Mouse (Mus musculus) forebrain, embryonic 14.5 days (tissue): ENCODE results near the gene Hoxa9. TPM values are rescaled to one million over a fixed set of nuclear protein-coding genes. Genes with fewer than 3 reads are reported as not detected.

ENCODE experiments used
- ATAC-seq: fragments of 200-750 bp; cut with Nextera tagmentation; 2 replicates; pipeline ENCODE4 v1.8.0; 2017; ENCODE audit warnings: mild to moderate bottlenecking, moderate library complexity
- DNase-seq: peaks from one replicate; pipeline ENCODE4 v3.0.0-alpha.2; 2015; ENCODE audit warnings: low spot score
- H3K27ac ChIP-seq: fragments of 300-500 bp; sonication (generic); 2 replicates; pipeline ENCODE4 v1.5.1; 2014; ENCODE audit warnings: low read depth, mild to moderate bottlenecking, control low read depth, low read length, moderate library complexity
- H3K27me3 ChIP-seq: fragments of 300-500 bp; sonication (generic); replicated peaks from 2 replicates; pipeline ENCODE4 v1.6.1; 2014; ENCODE audit warnings: low read length, control low read depth, mixed read lengths; ENCODE audit not compliant: control insufficient read depth, insufficient read depth
- H3K36me3 ChIP-seq: fragments of 300-500 bp; sonication (generic); 2 replicates; pipeline ENCODE4 v1.6.1; 2014; ENCODE audit warnings: low read length, control low read depth; ENCODE audit not compliant: control insufficient read depth, insufficient read depth
- H3K4me1 ChIP-seq: fragments of 300-500 bp; sonication (generic); 2 replicates; pipeline ENCODE4 v1.6.1; 2014; ENCODE audit warnings: antibody characterized with exemption, low read length, control low read depth; ENCODE audit not compliant: control insufficient read depth, insufficient read depth
- H3K4me2 ChIP-seq: fragments of 300-500 bp; sonication (generic); 2 replicates; pipeline ENCODE4 v1.6.1; 2014; ENCODE audit warnings: mild to moderate bottlenecking, control low read depth, low read length
- H3K4me3 ChIP-seq: fragments of 300-500 bp; sonication (generic); 2 replicates; pipeline ENCODE4 v1.5.1; 2014; ENCODE audit warnings: low read depth, low read length, control low read depth
- H3K9ac ChIP-seq: fragments of 300-500 bp; sonication (generic); 2 replicates; pipeline ENCODE4 v1.6.1; 2014; ENCODE audit warnings: mild to moderate bottlenecking, low read length, control low read depth, moderate library complexity
- H3K9me3 ChIP-seq: fragments of 300-500 bp; sonication (generic); replicated peaks from 2 replicates; pipeline ENCODE4 v1.6.1; 2016; ENCODE audit warnings: low read length, control low read depth, mixed read lengths; ENCODE audit not compliant: control insufficient read depth
- WGBS: fragments of 180-500 bp; shearing (Covaris S2); extraction: QIAGEN DNeasy Blood & Tissue Kit; methylation state at CpG from one replicate; pipeline ENCODE4 v1.1.7; 2014; 5-methylcytosine and 5-hydroxymethylcytosine counted together
- polyA plus RNA-seq: library from polyadenylated mRNA; unstranded; fragments of >200 nt; fragmentation: Nextera tagmentation; extraction: Ambion mirVana; gene quantifications from 2 replicates; pipeline ENCODE4 v1.2.1, GENCODE M21; 2014

Hoxa9 gene
- polyA plus RNA-seq, 1 experiment from 2014 or later = not detected

DNA sequence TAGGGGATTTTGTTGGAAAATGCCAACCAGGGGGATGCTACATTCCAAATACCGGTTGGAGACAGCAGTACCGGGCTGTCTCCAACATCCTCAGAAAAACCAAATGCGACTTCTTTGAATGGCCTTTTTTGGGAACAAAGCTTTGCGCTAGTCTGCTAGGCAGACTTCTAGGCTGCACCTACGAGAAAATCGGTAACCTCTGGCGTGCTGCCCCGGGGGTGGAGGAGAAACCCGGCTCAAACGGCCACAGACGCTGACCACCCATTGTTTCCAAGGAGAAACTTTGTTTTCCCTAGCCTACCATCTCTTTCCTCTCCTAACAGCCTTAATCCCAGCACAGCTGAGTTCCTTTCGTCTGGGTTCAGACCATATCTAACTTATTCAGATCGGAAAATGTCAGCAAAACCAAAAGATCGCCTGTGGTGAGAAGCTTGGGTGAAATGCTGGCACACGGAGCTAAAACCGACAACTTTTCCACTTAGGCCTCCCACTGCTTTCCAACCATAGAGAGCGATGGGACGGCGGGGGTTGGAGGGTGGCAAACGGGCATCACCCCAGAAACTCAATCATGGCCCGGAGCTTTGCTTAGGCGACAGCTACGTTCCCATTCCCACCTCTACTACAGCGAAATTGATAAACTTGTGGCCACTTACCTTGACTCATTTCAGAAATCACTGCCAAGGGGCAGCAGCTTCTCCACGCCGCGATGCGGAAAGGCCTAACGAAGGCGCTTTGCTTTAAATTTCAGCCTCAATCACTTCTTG lies 8.9 kb upstream of the Hoxa9 start:
- H3K36me3 ChIP-seq = no peaks in the 10 kb centered on the region
- ATAC-seq (no peak), DNase-seq (no peak)
- peaks cover 97% of the 10 kb centered on the region for H3K27me3 ChIP-seq
- WGBS = 2% methylated on average over 30 of the region's 30 CpGs
- no peaks in the 10 kb centered on the region for H3K4me1 ChIP-seq
- H3K4me3 ChIP-seq = no peak overlapping the region
- H3K9me3 ChIP-seq = no peaks in the 10 kb centered on the region
- no peak overlapping the region for H3K27ac ChIP-seq
- no peak overlapping the region for H3K4me2 ChIP-seq
- no peak overlapping the region for H3K9ac ChIP-seq

DNA sequence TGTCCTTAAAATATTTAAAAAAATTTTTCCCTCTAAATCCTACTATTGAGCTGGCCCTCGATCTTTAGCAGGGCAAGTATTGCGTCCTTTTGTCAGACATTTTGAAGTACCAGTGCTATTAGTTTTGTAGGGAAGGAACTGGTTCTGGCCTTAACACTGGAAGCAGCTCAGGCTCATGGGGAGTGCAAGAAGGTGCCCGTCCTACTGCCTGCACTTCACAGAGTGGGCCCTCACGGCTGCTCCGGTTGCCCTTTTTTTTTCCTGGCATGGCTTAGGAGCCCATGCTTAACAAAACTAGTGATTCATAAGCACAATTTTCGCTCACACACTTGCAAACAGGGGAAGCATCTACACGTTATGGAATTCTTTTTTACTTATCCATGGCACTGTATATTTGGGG lies 8.1 kb upstream of the Hoxa9 start:
- 3% methylated on average over 7 of the region's 7 CpGs for WGBS
- Histone ChIP-seq H3K9ac (no peak overlapping the region), H3K4me1 (no peaks in the 10 kb centered on the region), H3K4me2 (no peak overlapping the region), H3K9me3 (no peaks in the 10 kb centered on the region), H3K4me3 (no peak overlapping the region), H3K36me3 (no peaks in the 10 kb centered on the region), H3K27me3 (peaks cover 97% of the 10 kb centered on the region), H3K27ac (no peak overlapping the region)
- no peak for ATAC-seq
- DNase-seq = no peak

DNA sequence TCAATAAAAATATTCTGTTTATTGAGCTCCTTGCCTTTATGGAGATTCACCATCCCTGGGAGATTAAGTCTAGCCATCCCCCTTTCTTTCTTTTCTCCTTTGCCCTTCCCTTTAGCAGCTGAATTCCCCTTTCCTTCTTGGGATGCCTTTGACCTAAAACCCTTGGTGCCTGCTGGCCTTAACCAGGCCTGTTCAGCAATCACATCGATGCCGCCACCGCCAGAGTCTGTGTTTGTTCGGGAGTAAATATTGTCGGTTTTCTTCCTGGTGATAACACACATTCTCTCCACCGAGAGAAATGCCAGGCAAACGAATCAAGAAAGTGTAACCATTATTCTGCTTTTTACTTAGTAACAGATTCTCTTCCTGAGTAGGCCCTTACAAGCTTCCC lies 7.3 kb upstream of the Hoxa9 start:
- DNase-seq (no peak), ATAC-seq (no peak)

GRCm38 (mm10) chr6:52237346-52238154 lies 6.7 kb upstream of the Hoxa9 start:
- 6% methylated on average over 10 of the region's 10 CpGs for WGBS
- no peaks in the 10 kb centered on the region for H3K4me1 ChIP-seq
- ATAC-seq (no peak), DNase-seq (no peak)
- H3K4me3 ChIP-seq = no peak overlapping the region
- no peak overlapping the region for H3K9ac ChIP-seq
- no peak overlapping the region for H3K4me2 ChIP-seq
- no peak overlapping the region for H3K27ac ChIP-seq
- H3K27me3 ChIP-seq = peaks cover 97% of the 10 kb centered on the region
- H3K36me3 ChIP-seq = no peaks in the 10 kb centered on the region
- no peaks in the 10 kb centered on the region for H3K9me3 ChIP-seq

More for the DNA sequence above, 7.3 kb upstream of the Hoxa9 start:
- no peak overlapping the region for H3K27ac ChIP-seq
- peaks cover 97% of the 10 kb centered on the region for H3K27me3 ChIP-seq
- no peak overlapping the region for H3K9ac ChIP-seq
- WGBS = 3% methylated on average over 7 of the region's 7 CpGs
- no peak overlapping the region for H3K4me2 ChIP-seq
- no peak overlapping the region for H3K4me3 ChIP-seq
- no peaks in the 10 kb centered on the region for H3K36me3 ChIP-seq
- no peaks in the 10 kb centered on the region for H3K9me3 ChIP-seq
- no peaks in the 10 kb centered on the region for H3K4me1 ChIP-seq

DNA sequence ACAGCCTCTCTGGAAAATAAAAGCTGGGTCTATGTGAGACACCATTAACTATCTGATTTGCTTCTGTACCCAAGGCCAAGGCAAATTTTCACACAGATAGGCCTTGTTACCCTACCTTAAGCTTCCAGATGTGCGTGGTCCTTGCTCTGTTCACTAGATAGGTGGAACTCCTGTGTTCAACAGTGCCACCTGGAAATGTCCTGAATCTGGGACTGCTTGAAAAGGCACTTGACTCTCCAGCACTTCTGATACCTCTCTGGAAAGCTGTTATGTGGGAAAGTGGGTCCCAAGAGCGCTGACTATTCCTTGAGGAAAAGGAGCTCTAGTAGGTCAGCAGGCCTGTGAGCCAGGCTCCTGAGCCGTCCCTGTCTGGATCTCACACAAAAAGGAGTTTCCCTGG lies 5.9 kb upstream of the Hoxa9 start:
- H3K9me3 ChIP-seq = no peaks in the 10 kb centered on the region
- no peaks in the 10 kb centered on the region for H3K36me3 ChIP-seq
- H3K27ac ChIP-seq = no peak overlapping the region
- H3K4me2 ChIP-seq = no peak overlapping the region
- H3K27me3 ChIP-seq = peaks cover 98% of the 10 kb centered on the region
- no peak overlapping the region for H3K9ac ChIP-seq
- H3K4me1 ChIP-seq = no peaks in the 10 kb centered on the region
- WGBS = 4% methylated on average over 3 of the region's 3 CpGs
- no peak for ATAC-seq
- no peak overlapping the region for H3K4me3 ChIP-seq
- no peak for DNase-seq

DNA sequence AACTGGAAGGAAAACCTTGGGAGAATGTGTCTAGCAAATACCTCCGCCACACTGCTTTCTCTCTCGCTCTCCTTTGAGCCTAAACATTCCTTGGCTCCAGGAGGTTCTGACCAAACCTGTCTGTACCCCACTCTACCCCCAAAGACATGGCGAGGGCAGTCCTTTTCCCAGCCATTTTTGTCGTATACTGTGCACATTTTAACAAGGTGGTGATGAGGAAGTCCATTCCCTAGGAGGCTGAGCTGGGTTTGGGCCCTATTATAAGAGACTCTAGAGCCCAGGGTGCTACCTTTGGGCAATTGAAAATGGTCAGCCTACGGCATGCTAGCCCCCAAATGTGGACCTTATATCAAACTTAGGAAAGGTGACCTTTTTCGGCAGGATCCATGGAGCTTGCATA lies 5.0 kb upstream of the Hoxa9 start:
- 13% methylated on average over 6 of the region's 6 CpGs for WGBS
- Histone ChIP-seq H3K4me2 (no peak overlapping the region), H3K4me3 (no peak overlapping the region), H3K9me3 (no peaks in the 10 kb centered on the region), H3K9ac (no peak overlapping the region), H3K27me3 (peaks cover 94% of the 10 kb centered on the region), H3K4me1 (no peaks in the 10 kb centered on the region), H3K36me3 (no peaks in the 10 kb centered on the region), H3K27ac (no peak overlapping the region)
- ATAC-seq (no peak), DNase-seq (no peak)

- H3K27ac ChIP-seq = no peak overlapping the region
- H3K36me3 ChIP-seq = no peaks in the 10 kb centered on the region
- H3K4me2 ChIP-seq = no peak overlapping the region
- WGBS = 30% methylated on average over 9 of the region's 9 CpGs
- H3K4me1 ChIP-seq = no peaks in the 10 kb centered on the region
- H3K9ac ChIP-seq = no peak overlapping the region
- H3K4me3 ChIP-seq = no peak overlapping the region
- no peak for ATAC-seq
- DNase-seq = no peak
- H3K9me3 ChIP-seq = no peaks in the 10 kb centered on the region
- peaks cover 93% of the 10 kb centered on the region for H3K27me3 ChIP-seq
These were observed 4.4 kb upstream of the Hoxa9 start for GRCm38 (mm10) chr6:52235267-52235666.

- H3K9me3 ChIP-seq = no peaks in the 10 kb centered on the region
- no peak overlapping the region for H3K9ac ChIP-seq
- under 1% methylated on average over 61 of the region's 68 CpGs for WGBS
- no peak overlapping the region for H3K4me2 ChIP-seq
- no peaks in the 10 kb centered on the region for H3K4me1 ChIP-seq
- DNase-seq = no peak
- no peak overlapping the region for H3K4me3 ChIP-seq
- ATAC-seq = no peak
- no peak overlapping the region for H3K27ac ChIP-seq
- H3K36me3 ChIP-seq = no peaks in the 10 kb centered on the region
- peaks cover 92% of the 10 kb centered on the region for H3K27me3 ChIP-seq
These were observed 3.7 kb upstream of the Hoxa9 start for GRCm38 (mm10) chr6:52234428-52235140.
